Mouse (Mus musculus) heart, embryonic 11.5 days (tissue): ENCODE results near the gene P4ha3. TPM values are rescaled to one million over a fixed set of nuclear protein-coding genes. Genes with fewer than 3 reads are reported as not detected.
A peak's percentile ranks its signal among the peaks of the same experiment; 100 is the strongest.

Experiments
- ATAC-seq: fragments of 200-750 bp; cut with Nextera tagmentation; replicated peaks from 2 replicates; pipeline ENCODE4 v1.8.0; 2017; ENCODE audit warnings: moderate library complexity; ENCODE audit not compliant: insufficient number of reproducible peaks, low FRiP score, low TSS enrichment
- H3K27ac ChIP-seq: fragments of 300-500 bp; sonication (generic); 2 replicates; pipeline ENCODE4 v1.5.1; 2014; ENCODE audit warnings: mild to moderate bottlenecking, low read depth, low read length
- H3K27me3 ChIP-seq: fragments of 300-500 bp; sonication (generic); 2 replicates; pipeline ENCODE4 v1.6.1; 2014; ENCODE audit warnings: mild to moderate bottlenecking, low read length, mixed read lengths; ENCODE audit not compliant: control insufficient read depth, insufficient read depth
- H3K36me3 ChIP-seq: fragments of 300-500 bp; sonication (generic); 2 replicates; pipeline ENCODE4 v1.6.1; 2014; ENCODE audit warnings: mild to moderate bottlenecking, low read length, moderate library complexity, mixed read lengths; ENCODE audit not compliant: control insufficient read depth, insufficient read depth
- H3K4me1 ChIP-seq: fragments of 300-500 bp; sonication (generic); 2 replicates; pipeline ENCODE4 v1.6.1; 2014; ENCODE audit warnings: low read length; ENCODE audit not compliant: control insufficient read depth, insufficient read depth
- H3K4me2 ChIP-seq: fragments of 300-500 bp; sonication (generic); 2 replicates; pipeline ENCODE4 v1.6.1; 2014; ENCODE audit warnings: mild to moderate bottlenecking, moderate library complexity
- H3K4me3 ChIP-seq: fragments of 300-500 bp; sonication (generic); 2 replicates; pipeline ENCODE4 v1.5.1; 2014; ENCODE audit warnings: low read depth, low read length
- H3K9ac ChIP-seq: fragments of 300-500 bp; sonication (generic); 2 replicates; pipeline ENCODE4 v1.6.1; 2014; ENCODE audit warnings: mild to moderate bottlenecking, low read depth, low read length, moderate library complexity
- H3K9me3 ChIP-seq: fragments of 300-500 bp; sonication (generic); replicated peaks from 2 replicates; pipeline ENCODE4 v1.6.1; 2016; ENCODE audit warnings: low read length; ENCODE audit not compliant: control insufficient read depth
- WGBS: fragments of 180-500 bp; shearing (Covaris S2); extraction: QIAGEN DNeasy Blood & Tissue Kit; methylation state at CpG from one replicate; pipeline ENCODE4 v1.1.7; 2014; ENCODE audit not compliant: insufficient replicate concordance; 5-methylcytosine and 5-hydroxymethylcytosine counted together
- polyA plus RNA-seq: library from polyadenylated mRNA; unstranded; fragments of >200 nt; fragmentation: Nextera tagmentation; extraction: Ambion mirVana; gene quantifications from 2 replicates; pipeline ENCODE4 v1.2.1, GENCODE M21; 2014

P4ha3 gene
- polyA plus RNA-seq, 1 experiment from 2014 or later, result 17.5 TPM

DNA sequence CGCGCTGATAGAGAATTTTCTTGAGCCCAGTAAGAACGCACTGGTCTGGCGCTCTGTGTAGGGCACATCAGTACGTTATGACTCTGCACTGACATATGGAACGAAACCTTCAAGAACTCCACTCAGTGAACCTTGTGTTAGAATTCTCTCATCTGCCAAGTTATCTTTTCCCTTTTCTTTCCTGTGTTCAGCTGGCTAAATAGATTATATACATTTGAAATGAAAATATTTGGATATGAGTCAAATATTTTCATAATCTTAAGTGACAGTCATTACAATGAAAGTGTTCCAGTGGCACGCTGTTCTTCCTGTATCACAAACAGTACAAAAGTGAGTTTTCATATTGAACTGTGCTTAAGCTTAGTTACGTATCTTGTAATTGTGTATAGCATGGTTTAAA is 13.0 kb upstream of the P4ha3 start:
- Histone ChIP-seq H3K36me3 (no peaks in the 10 kb centered on the region), H3K4me1 (no peaks in the 10 kb centered on the region), H3K4me2 (no peak overlapping the region), H3K27ac (no peak overlapping the region), H3K9ac (no peak overlapping the region), H3K4me3 (no peak overlapping the region), H3K9me3 (no peaks in the 10 kb centered on the region), H3K27me3 (no peaks in the 10 kb centered on the region)
- no peak for ATAC-seq
- WGBS, result 92% methylated on average over 8 of the region's 8 CpGs

DNA sequence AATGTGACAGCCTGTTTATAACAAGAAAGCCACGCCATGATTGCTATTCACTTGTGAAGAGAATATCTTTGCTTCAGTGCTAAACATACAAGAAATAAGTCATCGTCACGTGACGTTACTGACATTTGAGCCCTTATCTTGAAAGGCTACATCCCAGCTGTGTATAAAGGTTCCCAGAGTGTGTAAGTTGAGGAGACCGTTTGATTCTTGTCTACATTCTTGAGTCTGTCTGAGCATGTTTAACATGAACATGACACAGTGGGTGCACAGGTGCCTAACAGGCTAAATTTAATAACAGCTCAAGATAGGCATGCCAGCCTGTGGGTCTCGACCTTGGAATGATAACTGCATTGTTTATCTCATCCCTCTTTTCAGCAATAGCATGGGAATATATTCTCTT is 10.8 kb upstream of the P4ha3 start:
- H3K27ac ChIP-seq, result no peak overlapping the region
- ATAC-seq, result no peak
- 60% methylated on average over 6 of the region's 6 CpGs for WGBS
- no peaks in the 10 kb centered on the region for H3K27me3 ChIP-seq
- no peaks in the 10 kb centered on the region for H3K9me3 ChIP-seq
- no peaks in the 10 kb centered on the region for H3K4me1 ChIP-seq
- no peak overlapping the region for H3K4me3 ChIP-seq
- H3K9ac ChIP-seq, result no peak overlapping the region
- H3K36me3 ChIP-seq, result no peaks in the 10 kb centered on the region
- no peak overlapping the region for H3K4me2 ChIP-seq

DNA sequence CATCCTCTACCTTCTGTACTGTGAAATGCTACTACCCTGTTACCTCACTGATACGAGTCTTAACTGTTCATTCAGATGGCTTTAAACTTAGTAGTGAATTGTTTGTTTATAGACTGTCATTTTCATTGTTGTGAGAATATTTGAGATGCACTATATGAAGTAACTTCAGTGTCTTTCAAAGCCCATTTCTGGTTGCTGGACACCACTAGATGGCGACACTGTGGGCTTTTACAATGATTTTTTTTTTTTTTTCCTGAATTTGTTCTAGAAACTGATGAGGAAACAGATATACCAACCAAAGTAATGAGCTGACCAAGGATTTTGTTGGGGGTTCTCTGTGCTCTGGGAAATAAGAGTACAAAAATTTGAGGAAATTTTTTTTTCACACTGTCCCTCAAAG is 8.9 kb upstream of the P4ha3 start:
- 41% methylated on average over 2 of the region's 2 CpGs for WGBS
- H3K27ac ChIP-seq, result no peak overlapping the region
- no peak overlapping the region for H3K4me3 ChIP-seq
- H3K4me1 ChIP-seq, result no peaks in the 10 kb centered on the region
- H3K36me3 ChIP-seq, result no peaks in the 10 kb centered on the region
- H3K9ac ChIP-seq, result no peak overlapping the region
- H3K9me3 ChIP-seq, result no peaks in the 10 kb centered on the region
- no peaks in the 10 kb centered on the region for H3K27me3 ChIP-seq
- H3K4me2 ChIP-seq, result no peak overlapping the region
- no peak for ATAC-seq

DNA sequence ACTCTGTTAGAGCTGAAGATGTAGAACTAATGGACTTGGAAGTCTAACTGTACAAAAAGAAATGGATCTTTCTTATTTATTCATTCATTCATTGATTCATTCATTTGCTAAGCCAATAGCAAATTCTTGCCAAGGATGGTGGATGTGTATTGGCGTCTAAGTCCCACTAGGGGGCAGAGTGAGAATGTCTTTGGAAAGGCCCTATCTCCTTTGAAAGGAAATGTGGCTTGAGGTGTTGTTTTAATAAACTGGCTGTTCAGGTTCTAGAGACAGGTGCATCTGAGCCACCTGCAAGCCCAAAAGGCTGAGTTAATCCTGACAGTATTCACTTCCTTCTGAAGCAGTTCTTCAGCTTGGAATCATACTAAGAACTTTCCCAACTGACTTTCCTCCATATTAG is 5.5 kb upstream of the P4ha3 start:
- Histone ChIP-seq H3K4me3 (no peak overlapping the region), H3K27ac (no peak overlapping the region), H3K27me3 (peaks cover 5% of the 10 kb centered on the region), H3K4me2 (no peak overlapping the region), H3K9me3 (no peaks in the 10 kb centered on the region), H3K36me3 (no peaks in the 10 kb centered on the region), H3K4me1 (no peaks in the 10 kb centered on the region), H3K9ac (no peak overlapping the region)
- no peak for ATAC-seq
- 2% methylated on average over 1 of the region's 1 CpGs for WGBS

DNA sequence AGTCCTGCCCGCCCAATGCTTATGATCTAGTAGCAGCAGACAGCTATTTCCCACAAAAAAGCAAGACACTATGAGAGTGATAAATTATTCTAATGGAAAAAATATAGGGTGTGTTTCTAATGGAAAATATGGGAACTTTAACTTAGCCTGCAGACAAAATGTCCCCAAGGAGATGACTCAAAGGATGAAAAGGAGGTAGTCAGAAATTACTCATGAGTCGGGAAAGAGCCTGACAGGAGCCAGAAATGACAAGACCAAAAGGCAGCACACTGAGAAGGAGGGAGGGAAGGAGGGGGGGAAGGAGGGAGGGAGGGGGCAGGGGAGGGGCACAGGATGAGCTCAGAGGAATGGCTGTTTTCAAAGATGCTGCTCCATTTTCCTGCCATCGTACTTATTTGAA is 3.7 kb upstream of the P4ha3 start:
- H3K4me3 ChIP-seq, result no peak overlapping the region

DNA sequence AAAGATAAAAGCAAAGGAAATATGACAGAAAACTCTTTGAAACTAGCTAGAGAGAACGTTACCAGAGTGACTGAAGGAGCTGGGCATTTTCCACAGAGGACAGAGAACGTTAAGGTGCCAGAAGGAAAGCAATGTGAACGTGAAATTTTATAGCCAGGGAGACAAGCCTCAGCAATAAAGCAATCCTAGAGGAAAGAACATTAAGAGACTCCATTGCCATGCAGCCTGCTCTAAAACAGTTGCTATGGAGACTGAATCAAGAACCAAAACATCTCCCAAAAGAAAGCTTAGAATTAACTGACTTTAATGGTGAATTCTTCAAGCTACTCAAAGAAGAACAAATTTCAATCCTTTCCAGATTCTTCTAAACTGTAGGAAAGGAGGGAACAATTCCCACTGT is 2.0 kb upstream of the P4ha3 start:
- Histone ChIP-seq H3K36me3 (no peaks in the 10 kb centered on the region), H3K9ac (no peak overlapping the region), H3K27ac (no peak overlapping the region), H3K4me3 (no peak overlapping the region), H3K9me3 (no peaks in the 10 kb centered on the region), H3K27me3 (peaks cover 9% of the 10 kb centered on the region), H3K4me1 (peaks cover 7% of the 10 kb centered on the region; the same call in 1 of the 2 replicates), H3K4me2 (no peak overlapping the region)
- no peak for ATAC-seq
- 71% methylated on average over 3 of the region's 3 CpGs for WGBS

More for the DNA sequence above, 3.7 kb upstream of the P4ha3 start:
- no peak overlapping the region for H3K27ac ChIP-seq
- ATAC-seq, result no peak
- 0 out of 2 replicates have a peak, but pooled peaks cover 4% of the 10 kb centered on the region for H3K4me1 ChIP-seq
- H3K4me2 ChIP-seq, result no peak overlapping the region
- H3K36me3 ChIP-seq, result no peaks in the 10 kb centered on the region
- no peak overlapping the region for H3K9ac ChIP-seq
- peaks cover 9% of the 10 kb centered on the region for H3K27me3 ChIP-seq
- no peaks in the 10 kb centered on the region for H3K9me3 ChIP-seq
- WGBS, result 52% methylated on average over 3 of the region's 3 CpGs

DNA sequence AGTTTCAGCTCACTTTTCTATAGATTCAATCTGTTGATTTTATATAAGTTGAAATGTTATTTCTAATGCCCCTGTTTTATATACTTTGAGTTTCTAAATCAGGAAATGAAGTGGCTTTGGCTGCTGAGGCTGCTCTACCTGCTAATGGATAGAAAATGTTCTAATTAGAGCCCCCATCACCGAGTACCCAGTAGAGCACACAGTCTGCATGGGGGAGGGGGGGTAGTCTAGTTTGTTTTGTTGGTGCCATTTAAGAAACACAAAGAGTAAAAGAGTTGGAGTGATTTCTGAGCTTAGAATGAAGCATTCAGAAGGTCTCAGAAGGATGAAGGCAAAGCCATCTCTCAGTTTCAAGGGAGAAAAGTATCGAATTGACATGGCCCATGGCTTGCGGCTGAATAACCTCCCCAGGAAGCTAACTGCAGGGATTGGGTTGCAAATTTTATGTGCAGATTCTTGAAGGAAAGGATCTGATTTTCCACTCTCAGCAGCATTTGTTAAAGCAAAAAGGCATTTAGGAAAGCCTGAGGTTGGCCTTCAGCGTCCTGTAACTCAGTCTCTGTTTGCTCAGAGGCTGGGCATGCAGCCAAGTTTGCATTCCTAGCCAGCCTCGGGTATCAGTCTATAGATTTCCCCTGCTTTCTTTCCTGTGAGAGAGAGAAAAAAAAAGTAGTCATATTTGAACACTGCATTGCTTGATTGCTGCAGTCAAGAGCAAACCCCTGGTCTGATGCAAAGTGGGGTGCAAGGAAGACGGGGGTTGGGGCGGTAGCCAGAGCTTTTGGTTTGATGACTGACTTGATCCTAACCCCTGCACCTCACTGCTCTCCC is 2.6 kb downstream of the P4ha3 start:
- H3K4me2 ChIP-seq, result peak overlapping the region; percentile 55
- H3K4me1 ChIP-seq, result peaks cover 16% of the 10 kb centered on the region
- H3K27ac ChIP-seq, result peak overlapping the region; percentile 92
- H3K27me3 ChIP-seq, result peaks cover 9% of the 10 kb centered on the region
- ATAC-seq, result peak; percentile 67; the same call in 1 of the 2 replicates
- peak overlapping the region; percentile 25 for H3K9ac ChIP-seq
- 0 out of 2 replicates have a peak, but pooled peaks cover 3% of the 10 kb centered on the region for H3K36me3 ChIP-seq
- no peaks in the 10 kb centered on the region; the same call in 1 of the 2 replicates for H3K9me3 ChIP-seq
- 17% methylated on average over 7 of the region's 7 CpGs for WGBS
- H3K4me3 ChIP-seq, result no peak overlapping the region

DNA sequence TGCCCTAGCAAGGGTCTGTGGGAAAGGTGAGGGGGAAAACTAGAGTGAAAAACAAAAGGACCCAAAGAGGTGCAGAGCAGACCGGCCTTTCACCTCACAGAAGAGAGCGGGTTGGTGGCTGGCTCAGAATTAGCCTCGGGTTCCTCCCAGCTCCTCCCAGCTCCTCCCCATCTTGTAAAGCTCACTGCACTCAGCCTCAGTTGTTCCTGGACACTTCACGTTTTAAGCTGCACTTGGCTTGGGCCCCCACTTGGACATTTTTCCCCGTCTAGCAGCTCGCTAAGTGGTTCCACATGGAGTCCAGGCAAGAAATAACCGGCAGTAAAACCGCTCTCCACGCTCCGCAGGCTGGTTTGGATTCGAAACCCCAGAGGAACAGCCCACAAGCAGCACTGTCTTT is 3.3 kb downstream of the P4ha3 start:
- peak; percentile 19; the same call in 1 of the 2 replicates for ATAC-seq
- H3K4me3 ChIP-seq, result no peak overlapping the region; the same call in 1 of the 2 replicates
- peaks cover 16% of the 10 kb centered on the region for H3K4me1 ChIP-seq

More for the DNA sequence above, 3.3 kb downstream of the P4ha3 start:
- H3K9me3 ChIP-seq, result no peaks in the 10 kb centered on the region; the same call in 1 of the 2 replicates
- 0 out of 2 replicates have a peak, but pooled peaks cover 3% of the 10 kb centered on the region for H3K36me3 ChIP-seq
- H3K9ac ChIP-seq, result peak overlapping the region; percentile 25
- 32% methylated on average over 11 of the region's 11 CpGs for WGBS
- peaks cover 9% of the 10 kb centered on the region for H3K27me3 ChIP-seq
- H3K27ac ChIP-seq, result peak overlapping the region; percentile 92
- H3K4me2 ChIP-seq, result peak overlapping the region; percentile 55
